Mouse (Mus musculus) ES-E14 (cell line): ENCODE results near the gene Alg1. TPM values are rescaled to one million over a fixed set of nuclear protein-coding genes. Genes with fewer than 3 reads are reported as not detected.

Experiments used
- DNase-seq: peaks from one replicate; pipeline ENCODE4 v3.0.0-alpha.2; 2013; ENCODE audit warnings: low read depth, low spot score
- H3K27ac ChIP-seq: 2 replicates; pipeline ENCODE4 v1.5.1; 2012; ENCODE audit warnings: low read depth, mild to moderate bottlenecking, low read length, moderate library complexity, mixed read lengths; ENCODE audit not compliant: poor library complexity, insufficient read depth, severe bottlenecking
- H3K36me3 ChIP-seq: 2 replicates; pipeline ENCODE4 v1.6.1; 2012; ENCODE audit warnings: mild to moderate bottlenecking, low read length, moderate library complexity, mixed read lengths; ENCODE audit not compliant: control insufficient read depth, poor library complexity, insufficient read depth, severe bottlenecking
- H3K4me1 ChIP-seq, 2 experiments: fragments of 150-350 bp in 1 of 2; sonication (generic) in 1 of 2; 2 replicates each; pipeline ENCODE4 v1.6.1; 2012; ENCODE audit warnings: low read length in 2 of 2, mild to moderate bottlenecking in 1 of 2, mixed read lengths in 1 of 2; ENCODE audit not compliant: control insufficient read depth in 2 of 2, insufficient read depth in 2 of 2, poor library complexity in 1 of 2
- H3K4me3 ChIP-seq, 2 experiments: fragments of 150-350 bp in 1 of 2; sonication (generic) in 1 of 2; 2 replicates each; pipeline ENCODE4 v1.5.1; 2012; ENCODE audit warnings: low read length in 2 of 2, low read depth in 1 of 2, mild to moderate bottlenecking in 1 of 2, mixed read lengths in 1 of 2; ENCODE audit not compliant: insufficient read depth in 1 of 2, poor library complexity in 1 of 2, severe bottlenecking in 1 of 2
- H3K9ac ChIP-seq: 2 replicates; pipeline ENCODE4 v1.6.1; 2012; ENCODE audit warnings: low read depth, mild to moderate bottlenecking, low read length, mixed read lengths; ENCODE audit not compliant: poor library complexity, insufficient read depth, severe bottlenecking
- H3K9me3 ChIP-seq: fragments of 150-350 bp; sonication (generic); 2 replicates; pipeline ENCODE4 v1.6.1; 2012; ENCODE audit warnings: low read depth, mild to moderate bottlenecking, low read length; ENCODE audit not compliant: control insufficient read depth, insufficient read depth
- CHD2 ChIP-seq: IDR thresholded peaks from 2 replicates; pipeline ENCODE4 v1.6.1; 2014; ENCODE audit warnings: mild to moderate bottlenecking, low read depth, low read length, inconsistent platforms
- HCFC1 ChIP-seq: IDR thresholded peaks from 2 replicates; pipeline ENCODE4 v1.6.1; 2012; ENCODE audit warnings: low read length, inconsistent platforms, borderline replicate concordance; ENCODE audit not compliant: insufficient read depth
- MAFK ChIP-seq: IDR thresholded peaks from 2 replicates; pipeline ENCODE4 v1.6.1; 2014; ENCODE audit warnings: mild to moderate bottlenecking, low read depth, low read length, inconsistent platforms; ENCODE audit not compliant: insufficient read depth
- ZC3H11A ChIP-seq: IDR thresholded peaks from 2 replicates; pipeline ENCODE4 v1.6.1; 2012; ENCODE audit warnings: low read depth, mild to moderate bottlenecking, inconsistent platforms, low read length, borderline replicate concordance
- ZNF384 ChIP-seq: IDR thresholded peaks from 2 replicates; pipeline ENCODE4 v1.6.1; 2012; ENCODE audit warnings: low read depth, low read length, inconsistent platforms
- in situ Hi-C, 2 experiments: fragments of 600-800 bp; cut with MboI; formaldehyde crosslinking; loops; one replicate each; pipeline ENCODE4 v1.15.1; 2025; ENCODE audit warnings: low sequenced_read_pairs in 2 of 2, inconsistent platforms in 1 of 2; ENCODE audit not compliant: unreplicated experiment in 2 of 2
- total RNA-seq: library from RNA; depleted of rRNA; stranded (reverse); fragments of 300-350 nt; gene quantifications from 2 replicates; pipeline ENCODE4 v1.2.3, GENCODE M21; 2012; rRNA removed

The Alg1 gene
- 62.6 and 95.1 TPM in 2 replicates for total RNA-seq

- TF ChIP-seq CHD2 (no peak), MAFK (no peak), ZC3H11A (no peak), ZNF384 (no peak), HCFC1 (no peak)
- H3K9ac ChIP-seq = peak within 1 kb of the TSS; percentile 98
- in situ Hi-C loops = no loop called here
Observed at GRCm38 (mm10) chr16:5233418-5234313, at the start of gene Alg1. Gene Alg1 (plus strand): TSS chr16:5233621.

GRCm38 (mm10) chr16:5184101-5184500 lies 49.3 kb upstream of the Alg1 start:
- DNase-seq = no peak
- H3K4me3 ChIP-seq = no peak overlapping the region
- no peak overlapping the region for H3K27ac ChIP-seq
- no peak for TF ChIP-seq CHD2
- no peak for TF ChIP-seq MAFK
- no peak for TF ChIP-seq HCFC1
- no peak for TF ChIP-seq ZC3H11A
- in situ Hi-C loops = no loop called here
- H3K4me1 ChIP-seq = peaks cover 0 to 2% of the 10 kb centered on the region in 2 experiments; a peak in 1 of 4 replicates
- H3K9ac ChIP-seq = no peak overlapping the region
- H3K9me3 ChIP-seq = no peaks in the 10 kb centered on the region
- no peaks in the 10 kb centered on the region for H3K36me3 ChIP-seq

More at GRCm38 (mm10) chr16:5233418-5234313, at the start of gene Alg1:
- Histone ChIP-seq H3K4me3 (peak within 1 kb of the TSS; percentile 90 to 98), H3K4me1 (no peaks in the 10 kb centered on the region), H3K27ac (peak within 1 kb of the TSS; percentile 28; the same call in 1 of the 2 replicates), H3K36me3 (peaks cover 6% of the 10 kb centered on the region; the same call in 1 of the 2 replicates), H3K9me3 (no peaks in the 10 kb centered on the region)
- DNase-seq = peak; percentile 96

- in situ Hi-C loops = no loop called here
- Histone ChIP-seq H3K27ac (no peak overlapping the region), H3K9me3 (no peaks in the 10 kb centered on the region), H3K4me3 (no peak overlapping the region), H3K36me3 (no peaks in the 10 kb centered on the region), H3K9ac (no peak overlapping the region), H3K4me1 (peaks cover 0 to 2% of the 10 kb centered on the region in 2 experiments; a peak in 1 of 4 replicates)
- TF ChIP-seq CHD2 = no peak
- no peak for TF ChIP-seq ZNF384
- TF ChIP-seq ZC3H11A = no peak
- TF ChIP-seq HCFC1 = no peak
- TF ChIP-seq MAFK = no peak
- DNase-seq = no peak
Observed at GRCm38 (mm10) chr16:5184956-5185355, 48.5 kb upstream of the Alg1 start.

GRCm38 (mm10) chr16:5185691-5186090 lies 47.7 kb upstream of the Alg1 start:
- Histone ChIP-seq H3K4me1 (peaks cover 0 to 2% of the 10 kb centered on the region in 2 experiments; a peak in 1 of 4 replicates), H3K9ac (no peak overlapping the region), H3K27ac (no peak overlapping the region), H3K36me3 (no peaks in the 10 kb centered on the region), H3K4me3 (no peak overlapping the region), H3K9me3 (no peaks in the 10 kb centered on the region)
- no peak for DNase-seq
- in situ Hi-C loops = no loop called here
- TF ChIP-seq ZNF384 = no peak
- no peak for TF ChIP-seq CHD2
- TF ChIP-seq ZC3H11A = no peak
- no peak for TF ChIP-seq HCFC1
- no peak for TF ChIP-seq MAFK
